Mouse (Mus musculus): ENCODE measurements around the gene Dntt.
A peak's percentile ranks its signal among the peaks of the same experiment; 100 is the strongest.

The Dntt gene

DNA sequence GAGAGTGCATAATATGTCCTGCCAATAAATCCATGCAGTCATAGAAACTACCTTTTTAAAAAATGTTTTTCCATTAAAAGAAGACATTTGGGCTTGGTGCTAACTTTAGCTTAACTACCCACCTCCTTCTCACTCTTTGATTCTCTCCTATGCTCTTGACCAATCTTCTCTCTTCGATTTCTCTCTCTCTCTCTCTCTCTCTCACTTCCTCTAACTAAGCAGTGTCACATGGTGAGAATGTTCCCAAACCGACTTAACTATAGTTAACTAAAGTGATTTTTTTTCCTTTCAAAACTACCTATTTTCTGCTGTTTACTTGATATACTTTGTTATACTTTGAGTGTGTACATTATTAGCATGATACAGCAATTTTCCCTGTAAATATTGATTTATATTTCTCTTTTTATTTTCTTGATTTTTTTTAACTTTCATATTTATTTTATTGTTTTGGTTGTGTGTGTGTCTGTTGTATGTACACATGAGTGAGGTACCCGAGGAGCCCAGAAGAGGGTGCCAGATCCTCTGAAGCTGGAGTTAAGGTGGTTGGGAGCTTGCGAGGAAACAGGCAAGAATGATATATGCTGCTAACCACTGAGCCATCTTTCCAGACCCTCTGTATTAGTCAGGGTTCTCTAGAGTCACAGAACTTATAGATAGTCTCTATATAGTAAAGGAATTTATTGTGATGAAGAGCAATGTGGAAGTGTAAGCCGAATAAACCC lies 20.2 kb upstream of the Dntt start:
- DNase-seq (ENCODE audit: low spot score in 2 of 2), result no peak

DNA sequence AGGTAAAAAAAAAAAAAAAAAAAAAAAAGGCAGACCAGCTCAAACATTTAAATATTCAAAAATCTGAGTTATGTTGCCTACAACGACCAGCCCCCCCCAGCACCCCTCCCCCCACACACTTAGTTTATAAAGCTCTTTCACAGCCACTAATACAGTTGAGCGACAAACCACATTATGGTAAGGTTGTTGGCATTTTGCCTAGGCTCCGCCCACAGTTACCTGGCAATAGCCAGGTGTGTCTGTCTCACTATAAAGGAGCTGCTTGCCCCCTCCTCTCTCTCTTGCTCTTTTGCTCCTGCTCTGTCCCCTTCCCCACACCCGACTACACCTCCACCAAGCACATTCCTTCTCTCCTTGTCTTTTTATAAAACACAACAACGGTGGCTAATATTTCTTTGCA lies 17.4 kb upstream of the Dntt start:
- DNase-seq (ENCODE audit: low spot score in 2 of 2), result no peak

DNA sequence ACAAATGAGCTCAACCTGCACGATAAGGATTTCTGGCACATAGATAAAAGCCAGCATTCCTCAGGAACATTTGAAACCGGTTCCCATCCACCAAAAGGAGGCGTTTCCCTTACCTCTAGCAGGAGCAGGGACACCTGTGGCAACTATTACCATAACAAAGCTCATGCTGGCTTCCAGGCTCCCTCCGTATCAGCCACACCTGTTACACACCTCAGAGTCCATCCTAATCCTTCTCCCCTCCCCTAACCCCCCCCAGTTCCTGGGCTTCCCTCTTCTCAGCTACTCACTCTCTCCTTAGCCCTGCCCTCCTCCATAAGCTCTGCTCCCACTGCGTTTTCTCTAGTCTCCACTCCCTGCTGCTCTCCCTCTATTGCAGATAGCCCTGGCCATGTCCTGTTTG lies 15.5 kb upstream of the Dntt start:
- no peak for DNase-seq (ENCODE audit: low spot score in 2 of 2)

DNA sequence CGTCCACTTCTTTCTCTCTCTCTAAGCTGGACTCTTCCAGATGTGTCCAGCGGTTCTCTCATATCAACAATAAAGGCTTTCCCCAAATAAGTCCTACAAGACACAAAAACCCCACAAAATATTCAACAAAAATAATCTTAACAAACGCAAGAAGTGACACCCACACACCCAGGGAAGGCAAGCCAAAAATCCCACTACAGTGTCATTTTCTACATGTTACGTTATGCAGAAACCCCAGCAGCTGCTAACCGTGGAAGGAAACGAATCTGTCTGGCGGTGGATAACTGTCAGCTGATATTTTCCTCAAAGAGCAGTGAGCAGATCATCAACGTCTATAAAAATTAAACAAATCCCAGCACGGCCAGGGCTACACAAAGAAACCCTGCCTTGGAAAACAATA lies 15.1 kb upstream of the Dntt start:
- no peak for DNase-seq (ENCODE audit: low spot score in 2 of 2)

DNA sequence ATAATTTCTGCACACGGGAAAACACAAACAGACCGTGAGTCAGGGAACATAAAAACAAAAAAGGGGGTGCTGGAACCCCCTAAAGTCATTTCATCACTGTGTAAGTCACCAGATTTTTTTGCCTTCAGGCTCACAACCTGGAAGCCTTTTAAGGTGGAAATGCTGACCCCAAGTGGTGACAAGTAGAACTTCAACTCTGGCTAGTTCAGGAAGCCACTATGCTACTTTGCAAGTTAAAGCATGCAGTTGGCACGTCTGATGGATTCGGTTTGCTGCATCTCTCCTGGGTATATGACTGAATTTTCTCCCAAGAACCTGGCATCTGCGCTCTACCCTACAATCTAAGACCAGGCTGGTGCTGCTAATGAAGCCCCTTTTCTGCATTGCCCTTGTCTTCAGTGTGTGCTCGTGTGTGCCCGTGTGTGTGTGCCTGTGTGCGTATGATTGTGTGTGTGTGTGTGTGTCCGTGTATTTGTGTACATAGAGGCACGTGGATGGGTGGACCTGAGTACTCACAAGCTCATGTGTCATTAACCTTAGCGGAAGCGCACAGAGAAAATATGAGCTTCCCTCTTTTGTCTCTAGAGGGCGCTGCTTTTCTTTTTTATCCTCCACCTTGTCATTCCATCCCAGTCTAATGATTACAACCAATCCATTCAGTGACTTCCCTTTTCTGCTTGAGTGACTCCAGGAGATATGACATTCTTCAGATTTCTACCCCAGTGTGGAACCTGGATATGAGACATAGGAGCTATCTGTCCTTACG lies 12.9 kb upstream of the Dntt start:
- peak in 1 of 2 experiments; percentile 54 for DNase-seq (ENCODE audit: low spot score in 2 of 2)

DNA sequence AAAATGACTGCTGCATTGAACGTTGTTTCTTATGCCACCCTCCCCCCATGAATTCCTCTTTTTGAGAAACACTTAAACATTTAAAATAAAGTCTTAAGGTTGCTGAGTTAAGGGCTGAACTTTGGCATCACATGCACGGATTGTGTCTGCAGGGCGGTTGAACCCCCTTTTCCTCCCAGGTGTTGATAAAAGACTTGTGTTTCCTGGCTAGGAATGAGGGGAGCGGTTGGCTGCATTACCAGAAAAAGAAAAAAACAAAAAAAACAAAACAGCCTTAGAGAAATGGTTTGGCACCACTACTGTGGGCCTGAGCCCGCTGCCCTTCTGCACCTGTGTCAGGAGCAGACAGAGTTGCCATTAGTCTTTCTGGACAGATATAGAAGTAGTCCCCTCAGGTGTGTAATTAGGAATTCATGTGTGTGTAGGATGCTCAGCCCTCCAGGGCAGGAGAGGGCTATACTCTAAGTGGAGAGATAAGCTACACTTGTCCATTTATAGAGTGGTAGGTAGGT lies 9.9 kb upstream of the Dntt start:
- no peak for DNase-seq (ENCODE audit: low spot score in 2 of 2)

DNA sequence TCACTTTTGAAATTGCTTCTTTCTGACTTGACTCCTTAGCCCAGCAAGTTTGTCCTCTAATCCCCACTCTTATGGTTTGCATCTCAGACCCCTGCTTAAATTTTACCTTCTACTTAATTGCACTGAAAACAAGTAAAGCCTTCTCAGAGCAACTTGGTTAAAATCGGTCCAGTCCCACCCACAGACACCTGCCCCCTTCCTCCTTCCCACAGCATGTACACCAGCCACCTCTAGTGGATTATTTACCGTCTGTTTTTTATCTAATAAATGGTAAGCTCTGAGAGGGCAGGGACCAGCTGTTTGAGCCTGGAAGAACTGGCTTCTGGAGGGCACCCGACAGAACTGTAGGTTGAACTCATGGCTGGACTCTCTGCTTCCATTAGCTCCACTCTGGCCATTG lies 8.5 kb upstream of the Dntt start:
- no peak for DNase-seq (ENCODE audit: low spot score in 2 of 2)

DNA sequence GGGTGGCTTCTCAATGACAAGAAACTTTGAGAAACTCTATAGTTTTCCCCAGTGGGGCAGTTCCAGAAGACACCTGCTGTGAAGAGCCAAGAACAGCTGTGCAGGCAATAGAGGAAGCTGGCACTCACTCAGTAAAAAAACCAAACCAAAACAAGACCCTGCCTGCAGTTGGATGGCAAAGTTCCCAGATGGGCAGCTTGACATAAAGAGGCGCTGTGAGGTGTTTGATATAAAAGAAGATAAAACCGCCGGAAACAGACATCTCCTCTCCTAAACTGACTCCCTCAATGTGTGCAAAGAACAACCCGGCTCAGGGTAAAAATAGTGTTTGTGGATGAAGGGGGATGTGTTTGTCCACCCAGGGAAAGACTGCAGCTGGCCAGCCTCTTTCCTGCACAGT lies 6.8 kb upstream of the Dntt start:
- no peak for DNase-seq (ENCODE audit: low spot score in 2 of 2)

DNA sequence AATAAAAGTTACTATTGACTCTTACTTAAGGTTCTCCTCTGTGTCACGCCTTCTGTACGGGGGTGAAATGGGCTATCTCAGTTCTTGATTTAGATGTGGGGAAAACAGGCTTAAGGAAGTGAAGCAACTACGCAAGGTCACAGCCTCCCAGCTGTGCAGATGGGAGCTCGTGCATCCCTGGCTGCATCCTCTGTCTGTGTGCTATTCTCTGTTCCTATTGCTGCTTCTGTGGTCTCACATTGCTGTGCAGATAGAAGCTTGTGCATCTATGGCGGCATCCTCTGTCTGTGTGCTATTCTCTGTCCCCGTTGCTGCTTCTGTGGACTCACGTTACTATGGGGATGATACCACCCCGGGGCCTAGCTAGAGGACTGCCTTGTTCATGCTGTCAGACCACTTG lies 2.5 kb upstream of the Dntt start:
- DNase-seq (ENCODE audit: low spot score in 2 of 2), result no peak

DNA sequence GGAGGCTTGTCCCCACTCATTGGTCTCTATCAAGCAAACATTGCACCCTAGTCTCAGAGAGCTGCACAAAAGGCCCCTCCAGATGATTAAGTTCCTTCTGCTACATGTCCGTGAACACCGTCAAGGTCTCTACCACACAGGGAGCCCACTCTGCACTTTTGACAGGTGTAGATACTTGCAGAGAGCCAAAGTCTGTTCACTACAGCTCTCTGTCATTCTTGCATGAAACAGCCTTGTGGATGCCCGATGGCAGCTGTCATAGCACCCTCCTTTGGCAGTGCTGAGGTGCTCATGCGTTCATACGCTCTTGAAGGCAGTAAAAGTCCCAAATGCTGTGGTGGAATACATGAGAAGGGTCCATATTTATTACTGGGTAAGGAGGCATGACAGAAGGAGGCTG lies 2.1 kb upstream of the Dntt start:
- no peak for DNase-seq (ENCODE audit: low spot score in 2 of 2)

DNA sequence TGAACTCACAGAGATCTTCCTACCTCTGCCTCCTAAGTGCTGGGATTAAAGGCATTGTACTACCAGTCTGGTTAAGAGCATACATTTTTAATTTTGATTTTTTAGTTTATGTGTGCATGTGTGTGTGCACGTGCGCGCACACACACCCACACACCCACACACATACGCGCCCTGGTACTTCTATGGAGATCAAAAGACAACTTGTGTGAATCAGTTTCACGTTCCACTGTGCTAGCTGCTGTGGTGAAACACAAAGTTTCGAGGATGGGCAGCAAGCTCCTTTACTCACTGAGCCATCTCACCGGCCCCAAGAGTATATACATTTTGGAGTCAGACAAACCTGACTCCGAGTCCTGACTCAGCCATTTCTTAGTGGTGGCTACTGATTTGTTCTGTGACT lies 1.5 kb upstream of the Dntt start:
- no peak for DNase-seq (ENCODE audit: low spot score in 2 of 2)

DNA sequence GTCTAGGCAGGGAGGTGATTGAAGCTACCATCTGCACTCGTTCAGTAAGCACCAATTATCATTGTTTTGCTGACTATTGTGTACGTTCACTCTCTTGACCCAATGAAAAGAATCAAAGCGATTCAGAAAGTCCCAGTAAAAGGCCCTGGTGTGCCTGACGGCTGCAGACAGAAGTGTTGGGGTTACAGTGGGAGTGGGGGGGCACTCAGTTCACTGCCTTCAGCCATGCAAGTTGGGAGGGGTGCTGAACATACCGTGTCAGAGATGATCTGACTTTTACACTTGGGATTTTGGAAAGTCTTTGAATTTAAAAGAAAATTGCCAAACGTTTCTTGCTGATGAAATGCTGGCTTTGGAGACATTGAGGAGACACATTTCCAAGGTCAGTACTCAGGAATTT lies 1.1 kb downstream of the Dntt start:
- DNase-seq (ENCODE audit: low spot score in 2 of 2), result no peak

DNA sequence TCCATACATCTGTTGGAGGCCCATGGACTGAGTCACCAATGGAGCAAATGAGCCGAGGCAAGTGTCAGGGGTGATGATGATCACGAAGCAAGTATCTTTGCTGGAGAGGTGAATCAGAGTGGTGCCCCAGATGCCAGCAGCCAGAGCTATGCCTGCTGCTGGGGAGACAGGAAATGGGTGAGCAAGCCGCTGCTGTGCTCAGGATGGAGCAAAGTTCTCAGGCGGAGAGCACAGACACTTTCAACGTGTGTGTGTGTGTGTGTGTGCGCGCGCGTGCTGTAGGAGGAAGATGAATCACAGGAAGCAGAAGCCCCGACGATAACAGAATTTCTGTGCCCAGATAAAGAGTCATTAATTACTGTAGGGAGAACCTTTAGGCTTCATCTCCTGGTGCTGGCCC lies 1.9 kb downstream of the Dntt start:
- DNase-seq (ENCODE audit: low spot score in 2 of 2), result no peak

DNA sequence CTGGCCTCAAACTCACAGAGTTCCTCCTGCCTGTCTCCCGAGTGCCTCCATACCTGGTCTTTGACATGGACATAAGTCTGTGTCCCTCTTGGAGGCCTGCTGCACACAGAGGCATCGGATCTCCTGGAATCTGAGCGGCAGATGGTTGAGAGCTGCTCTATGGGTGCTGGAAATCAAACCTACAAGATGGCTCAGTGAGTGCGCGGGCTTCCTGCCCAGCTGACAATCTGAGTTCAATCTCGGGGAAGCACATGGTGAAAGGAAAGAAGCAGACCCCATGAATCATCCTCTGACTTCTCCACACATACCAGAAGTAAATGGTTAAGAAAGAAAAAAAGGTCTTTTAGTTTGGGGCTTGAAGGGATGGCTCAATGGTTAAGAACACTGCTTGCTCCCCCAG lies 2.8 kb downstream of the Dntt start:
- no peak for DNase-seq (ENCODE audit: low spot score in 2 of 2)

DNA sequence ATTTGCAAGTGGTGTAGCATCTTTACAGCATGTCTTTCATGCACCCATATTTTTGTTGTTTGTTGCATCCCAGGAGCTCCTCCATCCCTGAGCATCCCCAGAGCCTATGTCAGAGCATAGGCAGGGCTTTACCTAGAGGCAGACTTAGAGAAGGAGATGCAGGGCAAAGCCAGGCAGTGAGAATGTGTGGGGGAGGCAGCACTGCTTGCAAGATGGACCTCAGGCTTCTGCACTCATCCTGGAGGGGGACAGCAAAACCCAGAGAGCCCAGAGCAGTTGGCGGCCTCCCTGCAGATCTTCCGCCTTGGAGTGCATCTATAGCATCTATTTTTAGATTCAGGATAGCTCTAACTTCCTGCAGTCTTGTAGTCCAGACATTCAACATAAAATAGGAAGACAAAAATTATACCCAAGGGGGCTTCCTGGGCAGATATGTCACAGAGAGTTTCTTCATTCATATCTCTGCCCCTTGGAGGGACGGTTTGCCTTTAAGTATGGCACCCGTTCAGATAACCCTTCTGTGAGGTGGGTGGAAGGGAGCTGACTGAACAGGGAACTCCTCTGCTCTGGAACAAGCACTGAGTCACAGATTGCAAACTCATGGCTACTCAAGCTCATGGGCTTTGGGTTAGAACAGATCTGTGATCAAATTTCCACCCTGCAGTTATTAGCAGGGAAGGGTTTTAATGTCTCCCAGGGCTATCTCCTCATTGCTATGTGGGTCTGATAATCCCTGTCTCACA lies 6.9 kb downstream of the Dntt start:
- no peak for DNase-seq (ENCODE audit: low spot score in 2 of 2)

DNA sequence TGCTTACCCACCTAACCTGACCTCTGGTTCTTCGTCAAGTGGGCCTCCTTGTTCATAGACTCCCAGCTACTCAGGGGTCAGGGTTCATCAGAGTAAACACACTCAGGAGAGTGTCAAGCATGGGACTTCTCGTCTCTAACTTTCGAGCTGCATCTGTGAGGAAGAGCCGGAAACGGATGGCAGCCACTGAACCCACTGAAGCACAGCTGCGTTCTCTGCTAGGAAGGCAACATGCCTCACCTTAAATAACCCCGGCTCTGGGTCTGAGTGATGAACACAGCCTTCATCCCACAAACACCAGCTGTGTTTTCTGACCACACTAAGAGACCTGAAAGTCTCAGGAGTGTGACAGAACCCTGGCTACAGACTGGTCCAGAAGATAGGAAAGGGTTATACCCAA lies 10.0 kb downstream of the Dntt start:
- no peak for DNase-seq (ENCODE audit: low spot score in 2 of 2)

DNA sequence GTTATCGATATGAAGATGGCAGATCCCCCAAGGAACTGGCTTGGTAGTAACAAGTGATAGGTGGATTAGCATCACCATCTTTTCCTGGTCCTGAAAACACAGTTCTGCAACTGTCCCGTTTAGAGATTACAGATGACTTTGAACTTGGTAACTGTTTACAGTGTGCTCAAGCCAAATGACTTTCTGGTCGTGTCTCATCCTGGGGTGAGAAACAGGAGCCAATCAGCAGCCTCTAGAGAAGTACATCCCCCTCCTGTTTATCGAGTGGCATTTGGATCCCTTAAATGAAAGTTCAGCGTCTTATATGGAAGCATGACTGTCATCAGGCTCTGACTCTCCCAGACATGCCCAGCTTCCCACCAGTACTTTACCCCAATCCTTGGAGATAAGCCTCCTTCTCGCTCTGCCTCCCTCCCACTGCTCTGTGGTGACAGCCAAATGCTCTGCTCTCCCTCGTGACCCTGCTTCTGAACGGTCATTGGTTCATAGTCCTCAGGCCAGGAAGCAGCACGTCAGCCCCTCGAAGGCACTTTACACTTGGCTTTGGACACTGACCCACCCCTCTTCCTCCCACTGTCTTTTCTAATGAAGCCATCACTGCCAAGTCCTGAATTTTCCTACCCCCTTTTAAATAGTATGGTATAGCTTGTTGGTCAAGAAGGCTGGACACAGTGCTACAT lies 16.2 kb downstream of the Dntt start:
- no peak for DNase-seq (ENCODE audit: low spot score in 2 of 2)

DNA sequence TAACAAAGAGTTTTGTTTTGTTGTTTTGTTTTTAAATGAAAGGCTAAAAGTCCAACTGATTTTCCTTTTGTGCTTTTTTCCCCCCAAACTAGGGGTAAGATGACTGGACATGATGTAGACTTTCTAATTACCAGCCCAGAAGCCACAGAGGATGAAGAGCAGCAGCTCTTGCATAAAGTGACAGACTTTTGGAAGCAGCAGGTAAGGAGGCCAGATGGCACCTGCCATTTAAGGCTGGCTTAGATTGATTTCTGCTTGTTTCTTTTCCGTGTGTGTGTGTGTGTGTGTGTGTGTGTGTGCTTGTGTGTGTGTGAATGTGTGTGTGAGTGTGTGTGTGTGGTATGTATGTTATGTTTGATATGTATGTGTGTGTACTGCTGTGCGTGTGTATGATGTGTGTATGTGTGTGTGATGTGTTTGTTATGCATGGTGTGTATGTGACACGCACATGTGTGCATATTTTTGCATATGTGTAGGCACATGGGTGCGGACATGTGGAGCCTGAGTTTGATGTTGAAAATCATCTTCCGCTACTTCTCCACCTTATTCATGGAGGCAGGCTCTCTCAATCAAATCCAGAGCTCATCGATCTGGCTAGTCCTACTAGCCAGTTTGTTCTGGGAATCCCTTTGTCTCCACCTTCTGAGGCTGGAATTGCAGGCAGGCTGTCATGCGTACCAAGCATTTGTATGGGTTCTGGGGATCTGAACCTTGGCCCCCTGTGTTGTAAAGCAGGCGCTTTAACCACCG lies 18.5 kb downstream of the Dntt start:
- DNase-seq (ENCODE audit: low spot score in 2 of 2), result no peak

DNA sequence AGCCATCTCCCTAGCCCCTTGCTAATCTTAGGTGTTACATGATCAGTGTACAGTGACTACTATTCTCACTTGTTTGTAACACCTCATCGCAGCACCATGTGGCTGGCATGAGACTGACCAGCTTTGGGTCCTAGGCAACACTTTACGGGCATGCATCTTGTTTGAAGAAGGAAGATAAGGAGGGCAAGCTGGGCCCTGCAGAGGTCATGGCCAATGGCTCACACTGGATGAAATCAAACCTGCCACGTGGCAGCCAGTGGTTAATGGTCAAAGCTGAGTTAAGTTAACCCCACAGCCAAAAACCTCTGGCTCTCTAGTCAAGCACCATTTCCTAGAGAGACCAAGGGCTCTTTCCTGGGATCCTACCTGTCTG lies 19.1 kb downstream of the Dntt start:
- no peak for DNase-seq (ENCODE audit: low spot score in 2 of 2)

DNA sequence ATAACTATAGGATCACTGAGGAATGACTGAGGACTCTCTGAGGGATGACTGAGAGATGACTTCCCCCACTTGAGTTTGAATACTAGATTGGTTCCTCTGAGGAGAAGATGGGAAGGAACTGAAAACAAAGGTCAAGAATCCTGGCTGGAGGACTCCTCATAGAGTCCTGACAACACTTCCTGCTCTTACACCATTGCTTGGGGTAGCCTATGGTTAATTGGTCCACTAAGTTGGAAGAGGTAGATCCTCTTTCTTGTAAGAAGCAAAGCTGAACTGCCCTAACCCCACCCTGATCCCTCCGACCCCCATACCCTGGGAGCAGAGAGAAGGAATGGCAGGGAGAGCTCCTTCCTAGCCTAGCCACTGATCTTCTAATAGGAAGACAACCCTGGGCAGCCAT lies 22.6 kb downstream of the Dntt start:
- DNase-seq (ENCODE audit: low spot score in 2 of 2), result no peak

DNA sequence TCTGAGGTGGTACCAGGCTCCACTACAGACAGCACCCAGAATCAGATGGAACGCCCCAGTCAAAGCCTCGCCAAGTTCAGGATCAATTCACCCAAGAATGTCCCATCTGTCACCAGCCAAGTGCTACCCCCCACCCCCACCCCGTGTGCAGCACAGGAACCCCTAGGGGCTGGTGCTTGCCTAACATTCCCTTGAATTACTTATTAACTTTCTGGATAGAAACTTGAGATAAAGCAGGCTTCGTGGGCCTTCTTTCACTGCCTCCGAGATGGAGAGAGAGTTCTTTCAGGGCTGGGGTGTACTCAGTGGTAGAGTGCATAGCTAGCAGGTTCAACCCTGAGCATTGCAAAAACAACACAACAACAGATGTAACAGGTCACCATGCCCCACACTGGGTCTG lies 23.2 kb downstream of the Dntt start:
- no peak for DNase-seq (ENCODE audit: low spot score in 2 of 2)

Data from cerebellum, postnatal 4 days (tissue).